Mouse (Mus musculus) gastrocnemius, postnatal 14 days (tissue): Measurements from ENCODE around the gene Lbh. TPM values are rescaled to one million over a fixed set of nuclear protein-coding genes. Genes with fewer than 3 reads are reported as not detected.

Experiments
- DNase-seq: peaks from one replicate; pipeline ENCODE4 v3.0.0; 2021; ENCODE audit warnings: mixed read lengths
- intact Hi-C: fragments of 180-260 bp; cut with DNase I; formaldehyde crosslinking; loops from one replicate; pipeline ENCODE4 v1.15.1; 2025; ENCODE audit warnings: low total_unique reads
- long read RNA-seq, 2 experiments: library from polyadenylated mRNA; stranded (forward); transcript quantifications; one replicate each; pipeline ENCODE4 v2.0.0; 2021
- total RNA-seq, 2 experiments: library from RNA; stranded (reverse); gene quantifications; 2 replicates each; pipeline ENCODE4 v1.2.3; 2021

Lbh gene
- 10 to 100 TPM; 11.6 to 16.6 TPM for total RNA-seq
- long read RNA-seq, experiment 1, partial matches to known transcripts: 0 of 1 reads
- long read RNA-seq, experiment 1, other reads (novel, unspliced or antisense): 1 of 1 reads
- long read RNA-seq, experiment 2, partial matches to known transcripts: 0 of 4 reads
- long read RNA-seq, experiment 2, other reads (novel, unspliced or antisense): 4 of 4 reads

- peak; percentile 89 for DNase-seq
- intact Hi-C loops: loop anchor here (10.0 kb wide), 1 partner anchor 87 kb away; no protein-coding TSS in a partner anchor
Observed at GRCm38 (mm10) chr17:72918053-72918452, at the start of gene Lbh. Gene Lbh (plus strand): TSS chr17:72918305.

GRCm38 (mm10) chr17:72878979-72879378, 39.1 kb upstream of the Lbh start:
- no peak for DNase-seq
- intact Hi-C loops: no loop called here

GRCm38 (mm10) chr17:72880156-72880555, 37.9 kb upstream of the Lbh start:
- intact Hi-C loops: no loop called here
- DNase-seq: no peak

- no peak for DNase-seq
- intact Hi-C loops: no loop called here
Observed at GRCm38 (mm10) chr17:72881051-72881450, 37.1 kb upstream of the Lbh start.

DNA sequence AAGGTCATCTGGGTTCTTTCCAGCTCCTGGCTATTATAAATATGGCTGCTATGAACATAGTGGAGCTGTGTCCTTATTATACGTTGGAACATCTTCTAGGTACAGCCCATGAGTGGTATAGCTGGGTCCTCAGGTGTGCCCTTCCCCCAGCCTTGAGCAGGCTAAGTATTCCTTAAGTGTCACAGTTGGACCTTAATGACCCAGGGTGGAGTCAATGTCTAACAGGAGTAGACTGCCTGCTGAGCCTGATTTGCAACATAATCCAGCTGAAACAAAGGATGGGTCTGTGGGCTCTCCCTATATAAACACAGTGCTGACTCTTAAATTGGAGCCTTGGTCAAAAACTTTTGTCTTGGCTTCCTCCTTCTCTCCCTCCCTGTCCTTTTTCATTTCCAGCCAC, 36.3 kb upstream of the Lbh start:
- intact Hi-C loops: no loop called here
- no peak for DNase-seq

DNA sequence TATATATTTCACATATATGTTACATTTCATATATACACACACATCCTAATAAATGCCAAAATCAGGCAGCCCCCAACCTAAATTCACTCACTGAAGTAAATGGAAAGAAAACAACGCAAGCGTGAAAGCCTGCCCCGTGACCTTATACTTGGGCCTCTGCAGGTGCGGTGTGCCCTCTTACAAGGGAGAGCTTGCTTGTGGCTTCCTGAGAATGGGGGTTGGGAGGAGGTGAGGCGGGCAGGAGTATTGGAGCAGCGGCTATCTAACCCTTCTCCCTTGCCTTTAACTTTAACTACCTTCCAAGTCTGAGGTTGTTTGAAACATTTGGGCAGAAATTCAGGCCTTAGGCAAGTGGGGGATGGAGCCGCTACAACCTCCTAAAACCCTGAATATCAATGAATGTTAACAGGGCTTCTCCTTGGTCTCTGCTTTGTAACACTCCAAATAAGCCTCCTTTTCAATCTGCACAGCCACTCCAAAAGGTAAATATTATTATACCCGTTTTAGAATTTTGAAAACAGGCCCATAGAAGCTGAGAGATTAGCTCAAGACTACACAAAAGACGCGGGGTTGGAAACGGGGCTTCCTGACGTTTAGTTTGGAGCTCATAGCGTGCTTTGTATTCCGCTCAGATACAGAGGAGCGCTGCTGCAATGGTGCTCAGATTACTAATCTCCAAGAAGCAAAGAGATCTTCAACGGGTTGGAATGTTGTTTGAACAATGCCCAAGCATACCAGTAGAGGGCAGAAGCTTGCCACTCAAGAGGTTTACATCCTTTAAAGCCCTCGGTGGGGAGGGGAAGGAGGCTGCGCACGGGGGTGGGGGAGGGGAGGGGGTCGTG, 28.3 kb upstream of the Lbh start:
- DNase-seq: peak; percentile 33
- intact Hi-C loops: loop anchor here (5.0 kb wide), 1 partner anchor 118 kb away; no protein-coding TSS in a partner anchor

DNA sequence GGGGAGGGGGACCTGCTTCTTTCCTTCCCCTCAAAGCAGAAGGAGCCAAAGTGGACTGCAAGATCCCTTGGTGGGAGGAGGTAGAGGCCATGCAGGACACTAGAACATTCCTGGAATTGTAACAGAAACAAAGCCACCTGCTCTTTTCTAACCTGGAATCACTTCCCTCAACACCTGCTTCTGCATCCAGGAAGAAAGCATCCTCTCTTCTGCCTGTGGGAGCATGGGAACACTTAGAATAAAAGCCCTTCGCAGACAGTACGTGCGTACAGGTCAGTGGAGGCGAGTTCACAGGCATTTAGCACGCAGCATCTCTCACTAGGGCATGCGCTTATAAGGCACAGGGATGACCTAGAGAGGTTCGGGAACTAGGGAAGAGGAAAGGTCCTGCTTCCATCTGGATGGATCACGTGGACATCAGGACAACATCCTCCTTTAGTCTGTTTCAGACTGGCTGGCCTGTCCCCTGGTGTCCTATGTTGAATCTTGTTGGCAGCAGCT, 27.7 kb upstream of the Lbh start:
- no peak for DNase-seq
- intact Hi-C loops: loop anchor here (5.0 kb wide), 1 partner anchor 117 kb away; no protein-coding TSS in a partner anchor

DNA sequence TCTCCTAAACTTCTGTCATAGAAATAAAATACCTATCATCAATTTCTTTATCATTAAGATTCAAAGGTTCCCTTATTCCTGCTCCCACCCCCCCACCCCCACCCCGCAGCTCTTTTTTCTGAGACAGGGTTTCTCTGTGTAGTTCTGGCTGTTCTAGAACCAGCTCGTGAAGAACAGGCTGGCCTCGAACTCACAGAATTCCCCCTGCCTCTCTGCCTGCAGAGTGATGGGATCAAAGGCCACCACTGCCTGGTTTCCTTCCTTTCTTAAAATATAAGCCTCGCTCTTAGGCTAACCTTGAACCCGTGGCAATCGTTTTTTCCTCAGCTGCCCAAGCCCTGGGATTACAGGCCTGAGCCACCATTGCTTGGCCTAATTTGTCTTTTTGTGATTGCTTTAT, 26.5 kb upstream of the Lbh start:
- DNase-seq: no peak
- intact Hi-C loops: loop anchor here (5.0 kb wide), 1 partner anchor 116 kb away; no protein-coding TSS in a partner anchor

DNA sequence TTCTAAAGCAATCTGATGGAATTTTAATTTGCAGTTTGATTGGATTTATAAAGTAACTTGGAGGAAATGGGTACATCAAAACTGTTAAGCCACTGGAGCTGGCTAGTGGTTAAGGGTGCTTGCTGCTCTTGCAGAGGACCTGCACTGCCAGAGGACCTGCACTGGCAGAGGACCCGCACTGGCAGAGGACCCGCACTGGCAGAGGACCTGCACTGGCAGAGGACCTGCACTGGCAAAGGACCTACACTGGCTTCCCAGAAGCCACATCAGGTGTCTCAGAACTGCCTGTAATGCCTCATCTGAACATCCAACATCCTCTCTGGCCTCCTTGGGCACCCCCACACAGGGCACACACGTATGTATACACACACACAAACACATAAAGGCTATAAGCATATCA, 22.6 kb upstream of the Lbh start:
- intact Hi-C loops: no loop called here
- peak; percentile 23 for DNase-seq

DNA sequence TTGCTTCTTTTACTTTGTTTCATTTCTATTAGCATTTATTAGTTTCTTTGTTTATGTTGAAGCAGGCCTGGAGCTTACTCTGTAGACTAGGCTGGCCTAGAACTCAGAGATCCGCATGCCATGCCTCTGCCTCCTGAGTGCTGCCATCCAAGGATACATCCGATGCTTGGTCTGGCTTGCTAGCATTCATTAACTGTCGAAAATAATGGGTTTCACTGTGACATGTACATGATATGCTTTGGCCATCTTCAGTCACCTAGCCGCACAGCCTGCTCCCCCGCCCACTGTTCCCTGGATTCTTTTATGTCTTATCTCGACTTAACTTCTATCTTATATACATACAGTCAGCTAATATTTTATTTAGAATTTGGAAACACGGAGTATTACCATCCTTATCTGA, 21.0 kb upstream of the Lbh start:
- intact Hi-C loops: no loop called here
- DNase-seq: no peak

GRCm38 (mm10) chr17:72897961-72898360, 20.1 kb upstream of the Lbh start:
- intact Hi-C loops: no loop called here
- no peak for DNase-seq

- intact Hi-C loops: no loop called here
- no peak for DNase-seq
Observed at GRCm38 (mm10) chr17:72898775-72899174, 19.3 kb upstream of the Lbh start.

- DNase-seq: no peak
- intact Hi-C loops: no loop called here
Observed at GRCm38 (mm10) chr17:72901021-72901420, 17.1 kb upstream of the Lbh start.

DNA sequence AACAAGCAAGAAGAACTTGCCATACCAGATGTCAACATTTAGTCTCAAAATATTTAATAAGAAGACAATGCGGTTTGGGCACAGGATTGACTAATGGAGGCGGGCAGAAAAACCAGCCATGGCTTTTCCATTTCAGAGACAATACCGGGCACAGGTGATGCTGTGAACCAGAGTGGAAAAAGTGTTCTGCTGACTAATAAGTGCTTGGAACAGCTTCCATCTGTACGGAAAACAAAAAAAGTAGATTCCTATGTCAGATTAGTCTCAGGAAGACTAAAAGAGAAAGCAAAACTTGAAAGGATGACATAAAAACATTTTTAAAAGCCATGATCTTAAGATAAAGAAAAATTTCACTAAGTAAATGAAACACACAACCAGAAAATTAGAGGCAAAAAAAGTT, 16.4 kb upstream of the Lbh start:
- no peak for DNase-seq
- intact Hi-C loops: no loop called here

GRCm38 (mm10) chr17:72903321-72903720, 14.8 kb upstream of the Lbh start:
- no peak for DNase-seq
- intact Hi-C loops: no loop called here

DNA sequence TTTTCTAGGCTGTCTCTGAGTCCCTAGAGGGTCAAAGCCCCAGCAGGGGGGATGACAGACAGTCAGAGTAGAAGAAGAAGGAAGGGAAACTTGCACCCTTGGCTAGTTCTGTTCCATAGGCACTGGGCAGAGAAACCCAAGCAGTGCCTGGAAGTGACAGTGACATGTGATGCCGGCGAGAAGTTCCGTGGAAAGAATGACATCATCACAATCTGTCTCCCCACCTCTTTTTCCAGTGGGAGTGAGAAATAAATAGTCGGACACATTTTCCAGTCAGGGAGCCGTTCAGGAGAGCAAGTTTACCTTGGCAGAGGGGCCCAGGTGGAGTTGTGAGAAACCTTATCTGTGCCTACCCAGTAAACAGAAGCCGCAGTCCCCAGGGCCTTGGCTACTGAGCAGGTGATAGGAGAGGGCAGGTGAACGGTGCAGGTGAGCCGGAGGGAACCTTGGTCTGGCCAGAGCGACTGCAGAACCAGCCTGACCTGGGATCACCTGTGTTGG, 14.1 kb upstream of the Lbh start:
- intact Hi-C loops: no loop called here
- DNase-seq: no peak

DNA sequence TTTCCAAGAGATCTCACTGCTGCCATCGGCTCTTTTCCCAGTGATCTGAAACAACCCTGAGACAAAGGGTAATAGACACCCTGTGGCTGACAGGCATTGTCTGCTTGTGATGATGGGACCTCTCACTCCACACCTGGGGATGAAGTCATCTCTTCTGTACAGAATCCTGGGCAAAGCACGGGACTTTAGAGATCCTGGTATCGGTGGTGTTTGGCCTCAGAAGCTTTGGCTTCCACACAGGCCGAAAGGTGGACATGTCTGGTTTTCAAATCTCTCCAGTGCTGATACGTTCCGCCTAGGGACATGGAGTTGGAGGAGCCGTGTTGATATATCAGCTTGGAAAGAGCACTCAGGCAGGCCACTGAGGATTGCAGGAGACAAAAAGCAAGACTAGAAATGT, 13.2 kb upstream of the Lbh start:
- no peak for DNase-seq
- intact Hi-C loops: no loop called here

GRCm38 (mm10) chr17:72906231-72906896, 11.7 kb upstream of the Lbh start:
- no peak for DNase-seq
- intact Hi-C loops: no loop called here

GRCm38 (mm10) chr17:72907211-72907610, 10.9 kb upstream of the Lbh start:
- DNase-seq: no peak
- intact Hi-C loops: no loop called here

DNA sequence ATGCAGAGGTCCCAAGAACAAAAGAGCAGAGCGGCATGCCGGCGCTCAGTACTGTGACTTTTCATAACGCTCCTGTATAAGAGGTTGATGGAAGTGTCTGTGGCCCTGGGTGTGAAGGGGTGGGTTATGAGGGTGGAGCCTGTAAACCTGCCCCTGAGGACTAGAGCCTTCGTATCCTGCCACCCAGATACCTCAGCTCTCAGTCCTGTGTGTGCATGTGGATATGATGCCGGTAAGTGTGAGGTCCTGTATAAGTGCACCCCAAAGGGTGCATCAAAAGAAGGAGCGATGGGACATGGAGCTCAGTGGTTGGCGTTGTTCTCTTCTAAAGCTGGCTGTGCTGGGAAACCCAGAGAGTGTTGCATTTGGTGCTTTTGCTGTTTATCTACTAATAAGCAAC, 10.3 kb upstream of the Lbh start:
- intact Hi-C loops: no loop called here
- no peak for DNase-seq
